Mouse (Mus musculus) embryonic stem cell, embryonic (primary cell): ENCODE data around the gene Stt3b.

Experiments used
- CTCF ChIA-PET, 4 experiments: fragments of 300-600 bp in 2 of 4; fragments of 350-600 bp in 2 of 4; sonication (Branson Sonifier 250); formaldehyde crosslinking; loops; one replicate each; lab custom pipeline; 2022; ENCODE audit warnings: inconsistent platforms in 2 of 4; lab: Charles Lee
- POLR2A ChIA-PET, 4 experiments: fragments of 300-600 bp in 2 of 4; fragments of 350-600 bp in 2 of 4; sonication (Branson Sonifier 250); formaldehyde crosslinking; loops; one replicate each; lab custom pipeline; 2022; ENCODE audit warnings: antibody characterized with exemption in 4 of 4, inconsistent platforms in 1 of 4; lab: Charles Lee

Gene Stt3b

DNA sequence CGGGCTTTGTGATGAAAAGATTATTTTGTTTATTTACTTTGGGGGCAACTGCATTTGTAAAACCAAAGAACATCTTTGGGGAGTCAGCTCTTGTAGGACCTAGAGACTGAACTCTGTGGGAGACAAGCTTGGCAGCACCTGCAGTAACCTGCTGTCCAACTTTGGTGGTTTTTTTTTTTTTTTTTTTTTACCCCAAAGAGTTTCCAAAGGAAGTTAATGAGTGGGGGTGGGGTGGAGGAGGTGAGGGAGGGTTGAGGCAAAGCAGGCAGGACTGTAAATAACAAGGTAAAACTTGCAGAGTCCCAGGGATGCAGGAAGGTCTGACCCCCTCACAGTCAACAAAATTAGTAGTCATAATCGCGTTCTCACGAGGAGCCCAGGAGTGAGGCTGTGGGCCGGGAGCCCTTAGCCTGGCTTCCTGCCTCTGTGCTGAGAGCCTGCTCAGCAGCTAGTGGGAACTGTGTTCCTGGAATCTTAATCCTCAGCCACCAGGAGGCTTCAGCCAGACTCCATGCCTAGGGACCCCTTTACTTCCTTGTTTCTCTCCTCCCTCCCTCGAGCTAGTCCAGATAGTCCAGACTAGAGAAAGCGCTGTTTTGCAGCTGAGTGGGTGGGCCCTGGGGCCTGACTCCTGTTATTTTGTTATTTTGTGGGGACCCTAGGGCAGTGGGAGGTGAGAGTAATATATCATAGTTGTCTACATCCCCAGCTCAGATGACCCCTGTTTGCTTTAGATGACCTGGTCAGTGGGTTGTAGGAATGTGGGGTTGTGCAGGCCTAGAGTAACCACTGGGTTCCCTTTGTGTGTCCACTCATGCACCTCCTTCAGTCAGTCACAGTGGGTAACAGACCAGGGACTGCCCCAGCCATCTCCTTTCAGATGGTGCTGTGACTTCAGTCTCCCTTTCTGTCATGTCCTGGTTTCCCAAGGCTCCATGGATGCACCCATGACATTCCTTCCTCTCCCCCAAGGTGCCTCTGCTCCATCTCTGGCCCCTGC lies 95.3 kb downstream of the Stt3b start:
- POLR2A ChIA-PET, result interaction anchor here (0.6 to 4.4 kb wide), 23 partner anchors 10 to 374 kb away, joined by 3 to 30 read pairs (median 4); partner anchors contain the start of gene Stt3b (in 1 of the 4)
- CTCF ChIA-PET, result interaction anchor here in 2 of 4 experiments (0.5 to 1.0 kb wide), 4 partner anchors 10 to 96 kb away, joined by 3 to 4 read pairs (median 4); no protein-coding TSS in a partner anchor

DNA sequence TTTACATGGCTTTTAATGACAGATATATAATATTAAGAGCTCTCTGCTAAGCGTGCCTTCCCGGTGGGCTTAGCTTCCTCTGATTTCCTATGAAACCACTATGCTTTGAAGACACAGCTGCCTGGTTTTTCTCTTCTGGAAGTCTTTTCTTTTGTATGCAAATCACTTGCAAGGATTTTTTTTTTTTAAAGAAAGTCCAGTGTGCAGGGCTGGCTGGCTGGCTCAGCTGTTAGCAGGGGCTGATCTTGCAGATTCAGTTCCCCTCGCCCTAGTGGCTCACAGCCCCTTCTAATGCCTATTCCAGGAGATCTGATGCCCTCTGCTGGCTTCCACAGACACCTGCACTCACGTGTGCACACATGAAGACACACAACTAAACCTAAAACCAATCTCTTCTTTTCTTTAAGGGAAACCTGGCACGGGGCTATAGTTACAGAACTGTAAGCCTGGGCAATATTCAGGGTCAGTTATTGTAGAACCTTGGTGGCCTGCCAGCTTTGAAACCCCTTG lies 96.4 kb downstream of the Stt3b start:
- ChIA-PET POLR2A (interaction anchor here (0.6 to 4.4 kb wide), 21 partner anchors 9 to 630 kb away, joined by 3 to 30 read pairs (median 4); partner anchors contain the start of gene Stt3b (in 1 of the 4)), CTCF (interaction anchor here in 1 of 4 experiments (0.7 to 1.8 kb wide), 5 partner anchors 9 to 80 kb away, joined by 3 to 7 read pairs (median 4); no protein-coding TSS in a partner anchor)

DNA sequence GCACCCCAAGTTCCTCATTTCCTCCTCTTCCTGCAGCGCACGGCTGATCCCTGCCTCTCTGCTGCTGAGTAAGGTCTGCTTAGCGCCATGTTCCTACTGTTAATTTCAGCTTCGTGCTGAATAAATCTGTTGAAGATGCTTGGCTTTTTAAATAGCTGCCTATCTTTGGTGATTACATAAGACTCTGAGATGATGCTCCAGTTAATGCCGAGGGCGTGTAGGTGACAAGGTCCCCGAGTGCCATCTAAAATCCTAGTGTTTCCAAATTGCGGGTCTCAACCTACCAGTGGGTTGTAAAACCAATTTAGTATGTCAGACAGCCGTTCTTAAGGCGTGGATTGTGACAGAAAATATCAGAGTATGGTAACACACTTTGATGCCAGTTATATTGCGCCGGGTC lies 99.7 kb downstream of the Stt3b start:
- POLR2A ChIA-PET, result interaction anchor here in 1 of 4 experiments (1.0 to 2.9 kb wide), 2 partner anchors 30 to 41 kb away, joined by 3 to 6 read pairs; no protein-coding TSS in a partner anchor
- CTCF ChIA-PET, result interaction anchor here in 2 of 4 experiments (0.6 to 1.6 kb wide), 2 partner anchors 17 to 472 kb away, joined by 3 to 4 read pairs; no protein-coding TSS in a partner anchor

DNA sequence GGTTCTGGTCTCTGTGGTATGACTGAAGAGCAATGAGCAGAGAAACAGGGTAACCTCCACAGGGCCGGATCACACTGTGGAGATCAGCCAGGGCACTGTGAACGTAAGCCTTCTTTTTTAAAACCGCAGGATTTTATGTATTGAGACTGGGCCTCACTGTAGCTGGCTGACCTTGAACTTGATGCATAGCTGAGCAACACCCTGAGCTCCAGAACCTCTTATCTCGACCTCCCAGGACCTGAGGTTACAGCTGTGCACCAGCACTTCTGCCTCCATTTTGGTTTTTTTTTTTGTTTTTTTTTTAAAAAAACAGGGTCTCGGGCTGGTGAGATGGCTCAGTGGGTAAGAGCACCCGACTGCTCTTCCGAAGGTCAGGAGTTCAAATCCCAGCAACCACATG lies 100.5 kb downstream of the Stt3b start:
- CTCF ChIA-PET, result no interaction called here

DNA sequence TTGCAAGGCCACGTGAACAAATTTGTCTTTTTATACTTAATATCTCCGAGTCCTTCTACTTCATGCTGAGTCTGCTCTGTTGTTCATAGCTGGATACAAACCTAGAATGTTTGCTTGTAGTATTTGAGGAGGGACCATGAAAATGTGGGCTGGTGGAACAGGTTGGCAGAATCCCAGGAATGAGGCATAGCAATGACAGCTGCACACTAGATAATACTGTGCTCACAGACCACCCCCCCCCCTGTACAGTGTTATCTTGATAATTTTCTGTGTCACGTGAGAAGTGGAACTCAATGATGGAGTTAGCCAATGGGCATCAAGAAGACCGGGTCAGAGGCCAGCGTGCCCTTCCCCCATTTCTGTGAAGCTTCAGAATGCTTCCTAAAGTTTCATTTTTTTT lies 104.0 kb downstream of the Stt3b start:
- POLR2A ChIA-PET, result interaction anchor here in 2 of 4 experiments (0.6 to 1.0 kb wide), 2 partner anchors 10 kb away, joined by 3 to 4 read pairs; no protein-coding TSS in a partner anchor

More for the DNA sequence above, 100.5 kb downstream of the Stt3b start:
- POLR2A ChIA-PET, result interaction anchor here in 1 of 4 experiments (2.9 kb wide), 1 partner anchor 29 kb away, joined by 6 read pairs; no protein-coding TSS in a partner anchor

DNA sequence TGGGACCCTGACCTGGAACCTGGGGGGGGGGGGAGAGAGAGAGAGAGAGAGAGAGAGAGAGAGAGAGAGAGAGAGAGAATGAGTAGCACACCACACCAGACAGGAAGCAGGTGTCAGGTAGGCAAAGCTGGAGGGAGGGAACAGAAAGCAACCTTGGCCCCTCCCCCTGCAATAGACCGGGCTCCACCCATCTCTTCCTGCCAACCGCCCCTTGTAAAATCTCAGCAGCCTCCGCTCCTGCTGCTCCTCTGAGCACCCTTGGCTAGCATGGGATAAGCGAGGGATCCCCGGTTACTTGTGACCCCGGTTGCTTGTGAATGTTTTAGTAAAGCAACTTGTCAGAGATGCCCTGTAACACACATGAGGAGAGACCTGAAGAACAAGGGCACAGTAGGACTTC lies 104.7 kb downstream of the Stt3b start:
- ChIA-PET POLR2A (interaction anchor here in 2 of 4 experiments (0.8 to 1.3 kb wide), 5 partner anchors 11 to 758 kb away, joined by 3 to 4 read pairs (median 3); no protein-coding TSS in a partner anchor), CTCF (interaction anchor here in 2 of 4 experiments (0.6 to 1.0 kb wide), 2 partner anchors 9 to 12 kb away, joined by 4 to 10 read pairs; no protein-coding TSS in a partner anchor)

More for the DNA sequence above, 104.0 kb downstream of the Stt3b start:
- CTCF ChIA-PET, result no interaction called here

DNA sequence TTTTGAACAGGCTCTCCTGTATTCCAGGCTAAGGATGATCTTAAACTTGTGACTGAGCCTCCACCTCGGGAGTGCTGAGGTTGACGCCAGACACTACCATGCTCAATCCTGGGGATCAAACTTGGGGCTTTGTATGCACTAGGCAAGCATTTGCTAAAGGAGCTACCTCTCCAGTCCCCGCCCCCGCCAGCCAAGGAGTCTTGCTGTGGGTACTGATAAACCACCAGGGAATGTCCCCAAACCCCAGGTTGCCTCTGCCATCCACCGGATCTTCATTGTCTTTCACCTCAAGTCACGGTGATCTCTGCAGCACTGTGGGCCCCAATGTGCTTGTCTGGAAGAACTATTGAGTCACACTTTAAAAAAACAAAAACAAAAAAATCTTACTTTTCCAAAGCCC lies 107.1 kb downstream of the Stt3b start:
- CTCF ChIA-PET, result no interaction called here

DNA sequence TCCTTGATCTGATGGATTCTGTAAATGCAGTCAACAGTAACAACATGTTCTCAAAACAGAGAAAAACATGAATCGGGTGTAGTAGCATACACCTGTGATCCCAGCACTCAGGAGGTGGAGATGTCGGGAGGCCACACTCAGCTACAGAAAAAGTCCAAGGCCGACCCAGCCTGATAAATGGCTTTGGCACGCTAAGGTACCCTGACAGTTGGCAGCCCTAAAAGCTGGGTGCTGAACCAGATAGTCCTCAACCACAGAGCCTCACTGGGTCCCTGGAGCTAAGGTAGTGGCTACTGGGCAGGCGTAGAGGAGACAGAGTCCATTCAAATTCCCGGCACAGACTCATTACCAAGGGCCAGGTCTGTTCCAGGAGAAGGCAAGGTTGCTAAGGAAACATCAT lies 109.0 kb downstream of the Stt3b start:
- CTCF ChIA-PET, result interaction anchor here in 2 of 4 experiments (0.6 kb wide), 2 partner anchors 38 to 991 kb away, joined by 5 to 6 read pairs; no protein-coding TSS in a partner anchor
- POLR2A ChIA-PET, result interaction anchor here in 1 of 4 experiments (0.6 to 1.2 kb wide), 2 partner anchors 32 to 104 kb away, joined by 3 to 4 read pairs; no protein-coding TSS in a partner anchor

More for the DNA sequence above, 107.1 kb downstream of the Stt3b start:
- POLR2A ChIA-PET, result interaction anchor here in 2 of 4 experiments (0.7 to 1.3 kb wide), 2 partner anchors 12 to 267 kb away, joined by 3 to 4 read pairs; no protein-coding TSS in a partner anchor

DNA sequence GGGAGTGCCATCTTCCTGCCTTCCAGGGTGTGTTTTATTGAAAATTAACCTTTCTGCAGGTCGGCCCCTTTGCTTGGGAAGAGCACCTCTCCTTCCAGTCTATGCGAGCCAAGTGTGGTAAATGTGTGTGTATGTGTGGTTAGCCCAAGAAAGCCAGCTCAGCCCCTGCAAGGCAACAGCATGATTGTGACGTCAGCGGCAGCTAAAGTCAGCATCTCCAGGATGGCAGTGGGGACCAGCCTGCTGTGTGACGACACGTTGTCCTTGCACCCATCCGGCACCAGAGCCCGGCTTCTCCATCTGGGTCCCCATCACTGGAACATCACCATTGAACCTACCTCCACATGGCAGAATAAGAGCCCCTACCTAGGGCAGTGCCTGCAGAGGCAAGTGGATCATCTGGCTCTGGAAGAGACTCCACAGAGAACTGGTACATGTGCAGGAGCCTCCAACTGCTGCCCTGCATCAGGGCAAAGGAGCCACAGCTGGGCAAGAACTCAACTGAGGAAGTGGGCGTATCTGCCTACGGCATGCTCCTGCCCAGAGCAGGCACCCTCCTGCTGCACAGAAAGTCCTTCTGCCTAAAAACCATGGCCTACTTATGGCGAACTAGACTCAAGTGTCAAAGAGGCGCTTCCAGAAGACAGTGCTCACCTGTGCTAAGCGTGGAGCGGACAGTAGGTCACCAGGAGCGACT lies 109.9 kb downstream of the Stt3b start:
- ChIA-PET CTCF (interaction anchor here in 3 of 4 experiments (0.6 to 0.7 kb wide), 3 partner anchors 37 to 992 kb away, joined by 3 to 6 read pairs (median 5); no protein-coding TSS in a partner anchor), POLR2A (interaction anchor here in 1 of 4 experiments (1.2 kb wide), 1 partner anchor 31 kb away, joined by 3 read pairs; no protein-coding TSS in a partner anchor)

DNA sequence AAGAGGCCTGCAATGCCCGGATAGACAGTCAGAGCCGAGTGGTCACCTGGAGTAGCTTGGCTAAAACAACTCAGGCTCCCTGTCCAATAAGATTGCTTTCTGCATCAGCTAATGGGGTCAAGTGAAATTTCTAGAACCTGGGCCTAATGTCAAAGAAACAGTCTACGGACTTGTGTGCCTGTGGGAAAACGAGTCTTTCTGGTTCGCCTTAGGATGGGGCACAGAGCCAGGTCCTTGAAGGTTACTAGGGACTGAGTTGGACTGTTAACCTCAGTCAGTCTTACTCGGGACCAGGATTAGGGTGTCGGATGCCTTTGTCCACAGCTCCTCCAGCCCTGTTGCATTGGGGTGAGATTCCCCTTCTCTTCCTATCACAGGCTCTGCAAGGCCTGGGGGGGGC lies 113.1 kb downstream of the Stt3b start:
- POLR2A ChIA-PET, result no interaction called here
- CTCF ChIA-PET, result no interaction called here

DNA sequence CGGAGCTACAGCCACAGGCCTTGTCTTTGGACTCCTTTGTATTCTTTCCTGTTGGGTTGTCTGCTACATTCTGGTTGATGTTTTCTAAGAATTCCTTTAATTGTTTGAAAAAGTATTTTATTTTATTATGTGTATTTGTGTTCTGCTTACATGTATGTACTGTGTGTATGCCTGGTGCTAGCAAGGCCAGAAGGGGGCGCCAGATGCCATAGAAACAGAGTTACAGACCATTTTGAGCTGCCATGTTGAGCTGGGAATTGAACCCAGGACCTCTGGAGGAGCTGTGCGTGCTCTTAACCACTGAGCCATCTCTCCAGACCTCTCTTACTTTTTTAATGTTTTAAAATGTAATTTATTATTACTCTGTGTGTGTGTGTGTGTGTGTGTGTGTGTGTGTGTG lies 117.3 kb downstream of the Stt3b start:
- POLR2A ChIA-PET, result interaction anchor here in 2 of 4 experiments (0.7 to 1.5 kb wide), 6 partner anchors 11 to 883 kb away, joined by 3 to 5 read pairs (median 3); no protein-coding TSS in a partner anchor
- CTCF ChIA-PET, result interaction anchor here (0.6 to 1.4 kb wide), 12 partner anchors 13 to 1850 kb away, joined by 3 to 10 read pairs (median 3); no protein-coding TSS in a partner anchor
